ENCODE assay signal across 10 mouse cellular contexts in the genomic region with DNA sequence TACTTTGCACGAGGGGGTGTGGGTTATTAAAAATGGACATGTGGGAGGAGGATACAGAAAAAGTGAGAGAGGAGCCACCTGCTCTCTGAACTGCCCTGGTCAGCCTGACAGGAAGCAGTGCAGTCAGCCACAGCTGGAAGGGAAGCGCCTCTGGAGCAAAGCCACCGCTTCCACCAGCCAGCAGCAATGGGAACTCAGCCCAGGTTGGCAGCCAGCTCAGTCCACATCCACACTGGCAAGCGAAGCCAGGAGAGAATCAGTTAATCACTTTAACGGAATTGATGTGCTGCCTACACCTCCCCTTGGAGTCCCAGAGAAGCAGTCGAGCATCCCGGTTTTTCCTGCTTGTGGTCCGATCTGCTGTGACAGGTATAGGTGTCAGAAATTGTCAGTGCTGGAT.
A peak's percentile ranks its signal among the peaks of the same experiment; 100 is the strongest.
DNase-seq lines count a peak whose midpoint lies in the region; ATAC-seq lines count a peak whose summit lies in the region.
"Had no signal": no experiment of that assay in that cellular context is flagged by ENCODE, and none has a peak within 500 bp of the region (broad histone marks: within the 10 kb centered on the region; RNA-seq: fewer than 3 reads in every experiment).

No protein-coding gene starts in this region.

- no peaks in the 10 kb centered on the region for H3K9me3 ChIP-seq in midbrain, embryonic 15.5 days
- H3K9me3 ChIP-seq in midbrain, embryonic 10.5 days (replicated peaks): no peaks in the 10 kb centered on the region
- no peaks in the 10 kb centered on the region for H3K9me3 ChIP-seq in stomach, embryonic 16.5 days (replicated peaks; ENCODE audit: control insufficient read depth, low read length)
- H3K9me3 ChIP-seq: heart, embryonic 13.5 days had no signal

- no peak overlapping the region for H3K27ac ChIP-seq in midbrain, embryonic 15.5 days
- no peak overlapping the region for H3K27ac ChIP-seq in midbrain, embryonic 10.5 days (replicated peaks)
- H3K27ac ChIP-seq in stomach, embryonic 16.5 days (ENCODE audit: low read length): no peak overlapping the region
- H3K27ac ChIP-seq: heart, embryonic 13.5 days had no signal

- WGBS in midbrain, embryonic 15.5 days: 60% methylated on average over 8 of the region's 8 CpGs
- 67% methylated on average over 8 of the region's 8 CpGs for WGBS in midbrain, embryonic 10.5 days
- WGBS in stomach, embryonic 16.5 days: 20% methylated on average over 8 of the region's 8 CpGs

- no peak overlapping the region for H3K9ac ChIP-seq in midbrain, embryonic 15.5 days
- H3K9ac ChIP-seq in stomach, embryonic 16.5 days (ENCODE audit: low read length): no peak overlapping the region
- H3K9ac ChIP-seq: heart, embryonic 13.5 days had no signal

- H3K4me2 ChIP-seq in midbrain, embryonic 15.5 days: no peak overlapping the region
- H3K4me2 ChIP-seq in stomach, embryonic 16.5 days (ENCODE audit: low read depth, low read length): no peak overlapping the region
- H3K4me2 ChIP-seq: heart, embryonic 13.5 days had no signal

- peak; percentile 20 to 53 for DNase-seq in adrenal gland, adult (ENCODE audit: inconsistent age in 2 of 2, low spot score in 1 of 2)
- DNase-seq in adrenal gland, postnatal 4 days (ENCODE audit: low spot score in 2 of 2): no peak
- no peak for DNase-seq in midbrain, embryonic 10.5 days (ENCODE audit: low spot score)
- DNase-seq in heart, postnatal 36 days: peak; percentile 63 to 68
- peak; percentile 31 to 65 for DNase-seq in left cerebral cortex, postnatal 25 days (ENCODE audit: low spot score in 2 of 2)
- no peak for DNase-seq in MN1 (ENCODE audit: low spot score)

- no peaks in the 10 kb centered on the region for H3K27me3 ChIP-seq in midbrain, embryonic 15.5 days (replicated peaks)
- no peaks in the 10 kb centered on the region for H3K27me3 ChIP-seq in midbrain, embryonic 10.5 days (ENCODE audit: low read depth, poor library complexity, severe bottlenecking)
- no peaks in the 10 kb centered on the region for H3K27me3 ChIP-seq in stomach, embryonic 16.5 days (ENCODE audit: control insufficient read depth, insufficient read depth, low read length)
- H3K27me3 ChIP-seq: heart, embryonic 13.5 days; megakaryocyte, embryonic 14.5 days had no signal

- H3K4me1 ChIP-seq in midbrain, embryonic 15.5 days: peaks cover 4% of the 10 kb centered on the region
- peaks cover 16% of the 10 kb centered on the region for H3K4me1 ChIP-seq in midbrain, embryonic 10.5 days
- H3K4me1 ChIP-seq in stomach, embryonic 16.5 days (ENCODE audit: control insufficient read depth, insufficient read depth, low read length): no peaks in the 10 kb centered on the region
- H3K4me1 ChIP-seq: megakaryocyte, embryonic 14.5 days had no signal

- H3K4me3 ChIP-seq in midbrain, embryonic 15.5 days: no peak overlapping the region
- no peak overlapping the region for H3K4me3 ChIP-seq in midbrain, embryonic 10.5 days
- H3K4me3 ChIP-seq in stomach, embryonic 16.5 days (replicated peaks; ENCODE audit: low read length): no peak overlapping the region
- H3K4me3 ChIP-seq: heart, embryonic 13.5 days; megakaryocyte, embryonic 14.5 days had no signal

- peak; percentile 69 for ATAC-seq in midbrain, embryonic 15.5 days (replicated peaks)
- ATAC-seq in stomach, embryonic 16.5 days (ENCODE audit: insufficient read depth, low FRiP score): peak; percentile 50; the same call in 1 of the 2 replicates

- intact Hi-C loops in heart, postnatal 36 days (cut with DNase I): no loop called here
- intact Hi-C loops in left cerebral cortex, postnatal 25 days (cut with DNase I): no loop called here

- H3K36me3 ChIP-seq in midbrain, embryonic 15.5 days (replicated peaks): no peaks in the 10 kb centered on the region
- no peaks in the 10 kb centered on the region for H3K36me3 ChIP-seq in midbrain, embryonic 10.5 days
- H3K36me3 ChIP-seq in stomach, embryonic 16.5 days (ENCODE audit: control insufficient read depth, insufficient read depth, low read length): no peaks in the 10 kb centered on the region
- H3K36me3 ChIP-seq: heart, embryonic 13.5 days had no signal

Comparison
In these comparisons a context has a peak if more than half of its experiments do, and no peak if none do; other contexts are left out.
1. DNase-seq: peak in adrenal gland, adult (2 of 2), heart, postnatal 36 days (2 of 2) and left cerebral cortex, postnatal 25 days (2 of 2); none in adrenal gland, postnatal 4 days (0 of 2), midbrain, embryonic 10.5 days (single experiment) and MN1 (single experiment).